Mouse (Mus musculus) midbrain, embryonic 14.5 days (tissue): Measurements from ENCODE around the gene Spsb1. TPM values are rescaled to one million over a fixed set of nuclear protein-coding genes. Genes with fewer than 3 reads are reported as not detected.

Experiments
- ATAC-seq: fragments of 200-750 bp; cut with Nextera tagmentation; 2 replicates; pipeline ENCODE4 v1.8.0; 2017; ENCODE audit warnings: moderate number of reproducible peaks, moderate library complexity; ENCODE audit not compliant: low FRiP score, low TSS enrichment
- DNase-seq: peaks from one replicate; pipeline ENCODE4 v3.0.0-alpha.2; 2015
- H3K27ac ChIP-seq: fragments of 300-500 bp; sonication (generic); replicated peaks from 2 replicates; pipeline ENCODE4 v1.5.1; 2014; ENCODE audit warnings: mild to moderate bottlenecking, low read depth, low read length, moderate library complexity
- H3K27me3 ChIP-seq: fragments of 300-500 bp; sonication (generic); 2 replicates; pipeline ENCODE4 v1.6.1; 2014; ENCODE audit warnings: low read length, control low read depth, mixed read lengths; ENCODE audit not compliant: control insufficient read depth, insufficient read depth
- H3K36me3 ChIP-seq: fragments of 300-500 bp; sonication (generic); 2 replicates; pipeline ENCODE4 v1.6.1; 2014; ENCODE audit warnings: low read length, control low read depth; ENCODE audit not compliant: control insufficient read depth, insufficient read depth
- H3K4me1 ChIP-seq: fragments of 300-500 bp; sonication (generic); 2 replicates; pipeline ENCODE4 v1.6.1; 2014; ENCODE audit warnings: mild to moderate bottlenecking, antibody characterized with exemption, low read length, control low read depth; ENCODE audit not compliant: control insufficient read depth, insufficient read depth
- H3K4me2 ChIP-seq: fragments of 300-500 bp; sonication (generic); 2 replicates; pipeline ENCODE4 v1.6.1; 2014; ENCODE audit warnings: mild to moderate bottlenecking, low read length, moderate library complexity
- H3K4me3 ChIP-seq: fragments of 300-500 bp; sonication (generic); replicated peaks from 2 replicates; pipeline ENCODE4 v1.5.1; 2014; ENCODE audit warnings: low read depth, low read length
- H3K9ac ChIP-seq: fragments of 300-500 bp; sonication (generic); replicated peaks from 2 replicates; pipeline ENCODE4 v1.6.1; 2014; ENCODE audit warnings: mild to moderate bottlenecking, low read length, moderate library complexity
- H3K9me3 ChIP-seq: fragments of 300-500 bp; sonication (generic); 2 replicates; pipeline ENCODE4 v1.6.1; 2016; ENCODE audit warnings: low read length, control low read depth, mixed read lengths; ENCODE audit not compliant: control insufficient read depth
- WGBS: fragments of 180-500 bp; shearing (Covaris S2); extraction: QIAGEN DNeasy Blood & Tissue Kit; methylation state at CpG from one replicate; pipeline ENCODE4 v1.1.7; 2014; 5-methylcytosine and 5-hydroxymethylcytosine counted together
- polyA plus RNA-seq: library from polyadenylated mRNA; unstranded; fragments of >200 nt; fragmentation: Nextera tagmentation; extraction: Ambion mirVana; gene quantifications from 2 replicates; pipeline ENCODE4 v1.2.1, GENCODE M21; 2014

Gene Spsb1
- polyA plus RNA-seq, 1 experiment from 2014 or later: 4.2 TPM

DNA sequence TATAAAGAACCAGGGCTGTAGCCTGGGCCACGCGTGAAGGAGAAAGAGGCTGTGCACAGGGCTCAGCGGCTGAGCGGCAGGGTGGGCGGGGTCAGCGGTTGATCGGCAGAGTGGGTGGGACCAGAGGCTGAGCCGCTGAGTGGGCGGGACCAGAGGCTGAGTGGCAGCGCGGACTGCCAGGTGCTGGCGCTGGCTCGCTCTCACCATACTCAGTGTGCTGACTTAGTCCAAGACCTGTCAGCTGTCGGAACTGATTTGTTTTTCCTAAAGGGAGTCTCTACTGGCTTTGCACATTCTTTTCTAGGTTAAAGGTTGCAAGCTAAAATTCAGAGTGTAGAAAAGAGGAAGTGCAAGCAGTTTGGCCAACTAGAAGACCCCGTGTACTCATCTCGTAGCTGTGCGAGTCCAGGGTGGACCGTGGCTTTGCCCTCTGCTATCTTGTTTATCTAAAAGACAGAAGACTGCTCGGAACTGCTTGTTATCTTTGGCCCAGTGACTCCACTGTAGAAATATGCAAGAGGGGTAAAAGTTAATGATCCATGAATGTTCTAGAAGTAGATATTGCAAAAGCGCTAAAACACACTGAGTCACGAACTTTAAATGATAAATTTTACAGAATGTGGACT lies 34.2 kb upstream of the Spsb1 start:
- 11% methylated on average over 21 of the region's 21 CpGs for WGBS
- peak overlapping the region; percentile 39 for H3K9ac ChIP-seq
- peak; percentile 91 for ATAC-seq
- no peaks in the 10 kb centered on the region for H3K36me3 ChIP-seq
- H3K4me1 ChIP-seq: peaks cover 23% of the 10 kb centered on the region
- H3K27me3 ChIP-seq: no peaks in the 10 kb centered on the region
- H3K27ac ChIP-seq: peak overlapping the region; percentile 67
- no peaks in the 10 kb centered on the region for H3K9me3 ChIP-seq
- H3K4me2 ChIP-seq: peak overlapping the region; percentile 54
- peak overlapping the region; percentile 23 for H3K4me3 ChIP-seq
- peak; percentile 94 for DNase-seq

DNA sequence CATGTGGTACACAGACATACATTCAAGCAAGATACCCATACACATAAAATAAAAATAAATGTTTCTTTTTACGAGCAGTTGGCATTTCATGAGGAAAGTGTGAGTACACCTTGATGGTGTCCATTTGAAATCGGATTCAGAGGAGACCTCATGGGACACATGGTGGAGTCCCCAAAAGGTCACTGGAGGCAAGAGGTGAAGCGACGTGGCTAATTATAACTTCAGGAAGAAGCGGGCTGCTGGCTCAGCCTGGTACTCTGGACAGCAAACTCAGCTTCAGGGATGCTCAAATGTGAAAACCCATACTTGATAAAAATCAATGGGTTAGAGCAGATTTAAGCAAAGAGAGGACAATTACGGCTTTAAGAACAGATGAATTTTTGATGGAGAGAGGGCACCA lies 33.5 kb upstream of the Spsb1 start:
- Histone ChIP-seq H3K27ac (peak overlapping the region; percentile 67; the same call in 1 of the 2 replicates), H3K4me1 (peaks cover 23% of the 10 kb centered on the region), H3K36me3 (no peaks in the 10 kb centered on the region), H3K9me3 (no peaks in the 10 kb centered on the region), H3K4me3 (peak overlapping the region; percentile 23; the same call in 1 of the 2 replicates), H3K9ac (peak overlapping the region; percentile 39), H3K27me3 (no peaks in the 10 kb centered on the region), H3K4me2 (peak overlapping the region; percentile 54)
- WGBS: 68% methylated on average over 6 of the region's 6 CpGs
- DNase-seq (no peak), ATAC-seq (no peak)

- H3K27ac ChIP-seq: no peak overlapping the region
- H3K4me1 ChIP-seq: peaks cover 23% of the 10 kb centered on the region
- no peaks in the 10 kb centered on the region for H3K27me3 ChIP-seq
- H3K4me3 ChIP-seq: no peak overlapping the region
- DNase-seq (no peak), ATAC-seq (no peak)
- WGBS: 78% methylated on average over 10 of the region's 10 CpGs
- no peak overlapping the region for H3K9ac ChIP-seq
- no peak overlapping the region for H3K4me2 ChIP-seq
- H3K36me3 ChIP-seq: no peaks in the 10 kb centered on the region
- no peaks in the 10 kb centered on the region for H3K9me3 ChIP-seq
Observed at GRCm38 (mm10) chr4:149986671-149987417, 32.0 kb upstream of the Spsb1 start.

GRCm38 (mm10) chr4:149983921-149984645 lies 29.2 kb upstream of the Spsb1 start:
- H3K9ac ChIP-seq: no peak overlapping the region
- 90% methylated on average over 23 of the region's 23 CpGs for WGBS
- H3K4me2 ChIP-seq: no peak overlapping the region
- H3K4me3 ChIP-seq: no peak overlapping the region
- peaks cover 11% of the 10 kb centered on the region for H3K4me1 ChIP-seq
- DNase-seq (no peak), ATAC-seq (no peak)
- H3K9me3 ChIP-seq: no peaks in the 10 kb centered on the region
- no peaks in the 10 kb centered on the region for H3K27me3 ChIP-seq
- no peak overlapping the region for H3K27ac ChIP-seq
- H3K36me3 ChIP-seq: no peaks in the 10 kb centered on the region

DNA sequence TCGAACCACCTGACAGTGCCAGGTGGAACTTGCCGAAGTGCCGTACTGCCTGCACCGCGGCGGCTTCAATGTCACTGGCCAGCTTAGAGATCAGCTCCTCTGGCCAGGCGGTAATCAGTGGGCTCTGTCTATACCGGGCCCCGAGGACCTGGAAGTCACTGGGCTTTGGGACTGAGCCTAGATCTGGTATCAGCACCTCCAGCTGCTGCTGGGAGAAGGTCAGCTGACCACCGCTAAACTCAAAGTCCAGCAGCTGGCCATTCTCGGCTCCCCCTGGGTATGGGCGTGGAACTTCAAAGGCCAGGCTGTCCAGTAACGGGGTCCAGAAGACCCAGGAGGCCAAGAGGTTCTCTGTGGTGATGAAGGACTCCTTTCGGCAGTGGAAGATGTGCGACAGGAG lies 27.3 kb upstream of the Spsb1 start:
- no peak for ATAC-seq
- 84% methylated on average over 15 of the region's 15 CpGs for WGBS

DNA sequence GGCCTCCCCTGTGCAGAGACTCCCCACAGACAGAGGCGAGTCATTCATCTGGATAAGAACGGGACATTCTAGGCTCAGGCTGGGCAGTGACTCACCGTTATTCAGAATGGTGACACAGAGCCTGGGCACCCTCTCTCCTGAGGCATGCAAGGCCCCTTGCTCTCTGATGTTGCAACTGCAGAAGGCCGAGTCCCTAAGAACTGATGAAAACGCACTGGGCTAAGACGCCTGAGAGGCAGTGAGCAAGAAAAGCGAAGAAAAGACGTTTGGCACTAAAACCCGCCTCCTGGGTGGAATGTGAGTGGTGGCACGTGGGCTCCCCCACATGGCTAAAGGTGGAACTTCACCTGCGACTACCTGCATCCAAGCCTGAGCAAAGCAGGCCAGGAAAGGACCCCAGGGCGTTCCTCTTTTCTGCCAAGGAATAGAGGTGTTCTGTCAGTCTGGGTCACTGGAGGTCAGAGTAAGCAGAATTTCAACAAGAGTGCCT lies 25.0 kb upstream of the Spsb1 start:
- DNase-seq (peak; percentile 90), ATAC-seq (no peak)
- no peak overlapping the region for H3K4me3 ChIP-seq
- peak overlapping the region; percentile 44 for H3K4me2 ChIP-seq
- H3K27me3 ChIP-seq: no peaks in the 10 kb centered on the region
- no peak overlapping the region; the same call in 1 of the 2 replicates for H3K9ac ChIP-seq
- H3K9me3 ChIP-seq: no peaks in the 10 kb centered on the region
- H3K4me1 ChIP-seq: 0 out of 2 replicates have a peak, but pooled peaks cover 3% of the 10 kb centered on the region
- H3K36me3 ChIP-seq: no peaks in the 10 kb centered on the region
- WGBS: 4% methylated on average over 12 of the region's 12 CpGs
- H3K27ac ChIP-seq: no peak overlapping the region

More for the DNA sequence above, 27.3 kb upstream of the Spsb1 start:
- Histone ChIP-seq H3K4me1 (0 out of 2 replicates have a peak, but pooled peaks cover 3% of the 10 kb centered on the region), H3K27ac (no peak overlapping the region), H3K4me3 (no peak overlapping the region), H3K9ac (no peak overlapping the region), H3K4me2 (no peak overlapping the region), H3K36me3 (no peaks in the 10 kb centered on the region), H3K9me3 (no peaks in the 10 kb centered on the region), H3K27me3 (no peaks in the 10 kb centered on the region)
- no peak for DNase-seq

- Histone ChIP-seq H3K9me3 (no peaks in the 10 kb centered on the region), H3K27ac (no peak overlapping the region), H3K9ac (no peak overlapping the region), H3K36me3 (no peaks in the 10 kb centered on the region), H3K4me3 (no peak overlapping the region), H3K27me3 (no peaks in the 10 kb centered on the region), H3K4me1 (0 out of 2 replicates have a peak, but pooled peaks cover 3% of the 10 kb centered on the region), H3K4me2 (no peak overlapping the region)
- DNase-seq: no peak
- 81% methylated on average over 2 of the region's 2 CpGs for WGBS
- no peak for ATAC-seq
Observed at GRCm38 (mm10) chr4:149978820-149979219, 24.0 kb upstream of the Spsb1 start.

DNA sequence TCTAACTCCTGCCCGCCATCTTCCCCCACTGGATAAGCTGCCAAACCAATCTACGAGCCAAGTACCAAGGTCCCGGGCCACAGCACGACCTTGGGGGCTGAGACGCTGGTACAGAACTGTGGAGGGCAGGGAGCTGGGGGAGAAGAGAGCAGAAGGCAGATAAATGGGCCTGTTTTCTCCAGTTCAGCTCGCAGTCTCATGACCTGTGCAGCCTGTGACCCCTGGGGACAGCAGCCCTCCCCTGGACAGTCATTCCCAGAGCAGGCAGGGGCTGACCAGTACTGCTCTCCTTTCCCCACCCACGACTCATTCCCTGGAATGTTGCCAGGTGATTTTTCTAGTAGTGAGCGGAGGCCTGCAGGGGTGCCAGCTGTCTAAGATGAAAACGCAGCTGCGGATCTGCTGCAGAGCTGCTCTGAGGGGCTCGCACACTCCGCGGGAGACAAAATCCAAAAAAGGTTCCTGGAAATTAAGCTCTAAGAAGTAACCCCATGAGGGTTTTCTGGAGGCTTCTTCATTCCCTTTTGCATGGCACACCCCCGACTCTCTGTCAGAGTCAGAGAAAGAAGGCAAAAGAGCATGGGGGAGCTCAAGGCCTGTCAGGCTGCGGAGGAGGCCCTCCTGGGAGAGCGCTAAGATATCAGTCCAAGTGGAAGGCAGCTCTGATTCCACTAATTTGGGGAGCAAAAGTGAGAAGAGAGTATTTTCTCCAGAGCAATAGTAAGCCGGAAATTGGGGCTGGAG lies 23.1 kb upstream of the Spsb1 start:
- 0 out of 2 replicates have a peak, but pooled peaks cover 3% of the 10 kb centered on the region for H3K4me1 ChIP-seq
- H3K4me3 ChIP-seq: no peak overlapping the region
- no peak overlapping the region for H3K4me2 ChIP-seq
- 59% methylated on average over 17 of the region's 17 CpGs for WGBS
- ATAC-seq (no peak), DNase-seq (peak; percentile 51)
- H3K27me3 ChIP-seq: no peaks in the 10 kb centered on the region
- no peak overlapping the region for H3K9ac ChIP-seq
- H3K36me3 ChIP-seq: no peaks in the 10 kb centered on the region
- no peaks in the 10 kb centered on the region for H3K9me3 ChIP-seq
- H3K27ac ChIP-seq: peak overlapping the region; percentile 37; the same call in 1 of the 2 replicates
